Mouse (Mus musculus) spleen, adult 18-20 months (tissue): ENCODE results near the gene Gm2564.
"Not testable (repeated sequence)": the region's sequence is repeated elsewhere in the genome, so short reads cannot be mapped to it uniquely, and the experiment has no call there.

Source experiments
- DNase-seq, 2 experiments: peaks; one replicate each; pipeline ENCODE4 v3.0.0; 2022; ENCODE audit warnings: mixed read lengths in 2 of 2

The Gm2564 gene

GRCm38 (mm10) chr4:42629419-42629818 lies at the start of gene Gm2564:
Gm2564 (plus strand) TSS chr4:42629719.
- not testable (repeated sequence) for DNase-seq

- not testable (repeated sequence) for DNase-seq
These were observed 17.6 kb upstream of the Gm2564 start, which contains the start of gene Gm10591 for GRCm38 (mm10) chr4:42611895-42612294. Gm10591 (plus strand) TSS chr4:42612195.

GRCm38 (mm10) chr4:42654951-42655350 lies 25.4 kb downstream of the Gm2564 start, which contains the start of gene Ccl27b:
Ccl27b (plus strand) TSS chr4:42655251.
- DNase-seq: not testable (repeated sequence)

GRCm38 (mm10) chr4:42661793-42662192 lies 32.3 kb downstream of the Gm2564 start, which contains the start of gene Il11ra2:
Il11ra2 (minus strand) TSS chr4:42661893.
- not testable (repeated sequence) for DNase-seq

GRCm38 (mm10) chr4:42675415-42675814 lies 45.9 kb downstream of the Gm2564 start:
- not testable (repeated sequence) for DNase-seq

- not testable (repeated sequence) for DNase-seq
These were observed 49.8 kb downstream of the Gm2564 start for GRCm38 (mm10) chr4:42679365-42679764.

GRCm38 (mm10) chr4:42680374-42681356 lies 51.1 kb downstream of the Gm2564 start:
- DNase-seq: not testable (repeated sequence)
